Mouse (Mus musculus) heart, postnatal 25 days (tissue): ENCODE results near the gene Nek4. TPM values are rescaled to one million over a fixed set of nuclear protein-coding genes. Genes with fewer than 3 reads are reported as not detected.

Experiments used
- total RNA-seq, 2 experiments: library from RNA; stranded (reverse); gene quantifications; 2 replicates each; pipeline ENCODE4 v1.2.3; 2021

Nek4 gene
- total RNA-seq, 2 experiments from 2014 or later = 4.0 to 5.3 TPM

Other genes starting within 250 kb of the Nek4 start
- gene Sfmbt1, start 236.5 kb upstream of the Nek4 start, total RNA-seq = 10 to 100 TPM; 11.7 to 13.0 TPM
- gene Tmem110, start 125.8 kb upstream of the Nek4 start, total RNA-seq = 1 to 10 TPM; 8.1 to 8.7 TPM
- gene Mustn1, start 72.2 kb upstream of the Nek4 start, total RNA-seq = 10 to 100 TPM; 11.1 to 16.9 TPM
- 1 to 10 TPM; 4.8 to 6.9 TPM for gene Itih4, start 64.9 kb upstream of the Nek4 start, total RNA-seq
- under 1 TPM; 0.39 to 0.64 TPM for gene Itih3, start 27.6 kb upstream of the Nek4 start, total RNA-seq
- gene Itih1, start 8.1 kb upstream of the Nek4 start, total RNA-seq = not detected
- gene Glt8d1, start 50.0 kb downstream of the Nek4 start, total RNA-seq = 10 to 100 TPM; 18.5 to 22.1 TPM
- gene Spcs1, start 50.3 kb downstream of the Nek4 start, total RNA-seq = 100 to 1,000 TPM; 138 to 145 TPM
- 10 to 100 TPM; 54.0 to 58.2 TPM for gene Pbrm1, start 67.8 kb downstream of the Nek4 start, total RNA-seq
- 10 to 100 TPM; 19.5 to 20.5 TPM for gene Gnl3, start 67.8 kb downstream of the Nek4 start, total RNA-seq
- gene Smim4, start 177.6 kb downstream of the Nek4 start, total RNA-seq = 10 to 100 TPM; 60.2 to 61.0 TPM
- gene Nt5dc2, start 179.7 kb downstream of the Nek4 start, total RNA-seq = 10 to 100 TPM; 18.2 to 22.6 TPM
- gene Stab1, start 217.3 kb downstream of the Nek4 start, total RNA-seq = 10 to 100 TPM; 76.4 to 76.8 TPM